Mouse (Mus musculus): Measurements from ENCODE around the gene Defb26.

Gene Defb26

GRCm38 (mm10) chr2:152464570-152465150 lies 46.8 kb downstream of the Defb26 start, which contains the start of gene Defb23:
TSS of gene Defb23 (minus strand) at chr2:152464620.
- DNase-seq = no peak

GRCm38 (mm10) chr2:152459241-152459640 lies 52.3 kb downstream of the Defb26 start:
- no peak for DNase-seq

Data from lung, postnatal 14 days (tissue).